In genomic region chr7:99380491-99381213, GRCm38 (mm10) we compare ENCODE assay signal across 8 mouse cellular contexts. TPM values are rescaled to one million over a fixed set of nuclear protein-coding genes. Genes with fewer than 3 reads are reported as not detected.
A peak's percentile ranks its signal among the peaks of the same experiment; 100 is the strongest.
DNase-seq lines count a peak whose midpoint lies in the region; ATAC-seq and TF ChIP-seq lines count a peak whose summit lies in the region.

No protein-coding gene starts in this region.

- peak overlapping the region; percentile 76; the same call in 1 of the 2 replicates for H3K9ac ChIP-seq in intestine, postnatal 0 days (ENCODE audit: low read depth, low read length)
- H3K9ac ChIP-seq in stomach, postnatal 0 days (ENCODE audit: low read length) = peak overlapping the region; percentile 66

- no peaks in the 10 kb centered on the region for H3K36me3 ChIP-seq in forebrain, embryonic 10.5 days (replicated peaks)
- H3K36me3 ChIP-seq in intestine, postnatal 0 days (ENCODE audit: control insufficient read depth, insufficient read depth) = no peaks in the 10 kb centered on the region
- H3K36me3 ChIP-seq in stomach, postnatal 0 days (ENCODE audit: control insufficient read depth, insufficient read depth, low read length) = no peaks in the 10 kb centered on the region

- peak overlapping the region; percentile 95 for H3K27ac ChIP-seq in bone marrow macrophage, adult 2 months (ENCODE audit: insufficient read depth, low read depth, low read length)
- peak overlapping the region; percentile 98 for H3K27ac ChIP-seq in forebrain, embryonic 10.5 days
- H3K27ac ChIP-seq in intestine, postnatal 0 days (ENCODE audit: low read depth, low read length) = peak overlapping the region; percentile 60
- peak overlapping the region; percentile 92 for H3K27ac ChIP-seq in stomach, postnatal 0 days (replicated peaks)

- no peak for TF ChIP-seq EP300 in stomach, postnatal 0 days (optimal IDR thresholded peaks at IDR 0.05)

- peak; percentile 51 for ATAC-seq in intestine, postnatal 0 days
- ATAC-seq in megakaryocyte-erythroid progenitor cell, adult 5-6 weeks (replicated peaks; ENCODE audit: low FRiP score, low TSS enrichment, poor library complexity, severe bottlenecking) = peak; percentile 60
- ATAC-seq in stomach, postnatal 0 days (ENCODE audit: low FRiP score, low TSS enrichment) = peak; percentile 57

- no peak for DNase-seq in lung, adult 2 months
- DNase-seq in lung, postnatal 36 days = no peak
- DNase-seq in forebrain, embryonic 10.5 days (ENCODE audit: extremely low spot score, low spot score) = peak; percentile 75
- peak; percentile 30 for DNase-seq in stomach, postnatal 0 days (ENCODE audit: low spot score)
- no peak for DNase-seq in spleen, postnatal 14 days (ENCODE audit: low spot score in 2 of 2)

- no peaks in the 10 kb centered on the region for H3K9me3 ChIP-seq in forebrain, embryonic 10.5 days
- H3K9me3 ChIP-seq in intestine, postnatal 0 days (ENCODE audit: control insufficient read depth) = no peaks in the 10 kb centered on the region
- H3K9me3 ChIP-seq in stomach, postnatal 0 days (ENCODE audit: control insufficient read depth, low read length) = no peaks in the 10 kb centered on the region

- 2% methylated on average over 24 of the region's 24 CpGs for WGBS in lung, adult 2 months
- WGBS in forebrain, embryonic 10.5 days = under 1% methylated on average over 24 of the region's 24 CpGs
- WGBS in intestine, postnatal 0 days = 1% methylated on average over 24 of the region's 24 CpGs
- WGBS in stomach, postnatal 0 days = 0% methylated on average over 24 of the region's 24 CpGs

- peak overlapping the region; percentile 98 for H3K4me2 ChIP-seq in intestine, postnatal 0 days (replicated peaks; ENCODE audit: low read depth)
- H3K4me2 ChIP-seq in stomach, postnatal 0 days (replicated peaks; ENCODE audit: low read depth) = peak overlapping the region; percentile 94

- no peak for TF ChIP-seq CTCF in lung, adult 2 months (IDR thresholded peaks at IDR 0.05; ENCODE audit: insufficient read depth, low read length)
- no peak for TF ChIP-seq CTCF in bone marrow macrophage, adult 2 months (IDR thresholded peaks at IDR 0.05; ENCODE audit: low read depth, low read length)
- TF ChIP-seq CTCF in intestine, postnatal 0 days (IDR thresholded peaks at IDR 0.05; ENCODE audit: low read depth) = peak; percentile 65
- TF ChIP-seq CTCF in stomach, postnatal 0 days (IDR thresholded peaks at IDR 0.05; ENCODE audit: low read depth) = peak; percentile 64

- peaks cover 19% of the 10 kb centered on the region for H3K4me1 ChIP-seq in lung, adult 2 months (ENCODE audit: control insufficient read depth, insufficient read depth, low read length)
- peaks cover 43% of the 10 kb centered on the region for H3K4me1 ChIP-seq in bone marrow macrophage, adult 2 months (ENCODE audit: control insufficient read depth, insufficient read depth, low read length)
- H3K4me1 ChIP-seq in forebrain, embryonic 10.5 days = peaks cover 71% of the 10 kb centered on the region
- H3K4me1 ChIP-seq in intestine, postnatal 0 days (replicated peaks; ENCODE audit: control insufficient read depth, insufficient read depth, low read length) = peaks cover 11% of the 10 kb centered on the region; the same call in 1 of the 2 replicates
- peaks cover 5% of the 10 kb centered on the region for H3K4me1 ChIP-seq in stomach, postnatal 0 days (replicated peaks; ENCODE audit: control insufficient read depth, insufficient read depth)

- TF ChIP-seq POLR2A in lung, adult 2 months (IDR thresholded peaks at IDR 0.05; ENCODE audit: borderline replicate concordance, extremely low read depth, low read depth, low read length) = no peak
- no peak for TF ChIP-seq POLR2A in bone marrow macrophage, adult 2 months (IDR thresholded peaks at IDR 0.05; ENCODE audit: borderline replicate concordance, low read depth, low read length)

- H3K4me3 ChIP-seq in lung, adult 2 months (replicated peaks; ENCODE audit: extremely low read depth, low read depth, low read length) = peak overlapping the region; percentile 89
- peak overlapping the region; percentile 83 for H3K4me3 ChIP-seq in bone marrow macrophage, adult 2 months (ENCODE audit: insufficient read depth, low read length)
- peak overlapping the region; percentile 74 for H3K4me3 ChIP-seq in forebrain, embryonic 10.5 days
- peak overlapping the region; percentile 73 for H3K4me3 ChIP-seq in intestine, postnatal 0 days (ENCODE audit: low read depth, low read length)
- H3K4me3 ChIP-seq in stomach, postnatal 0 days (ENCODE audit: low read depth, low read length) = peak overlapping the region; percentile 63

- peaks cover 28% of the 10 kb centered on the region for H3K27me3 ChIP-seq in forebrain, embryonic 10.5 days (ENCODE audit: poor library complexity, severe bottlenecking)
- no peaks in the 10 kb centered on the region for H3K27me3 ChIP-seq in intestine, postnatal 0 days (replicated peaks; ENCODE audit: control insufficient read depth, insufficient read depth, low read length)
- H3K27me3 ChIP-seq in stomach, postnatal 0 days (ENCODE audit: control insufficient read depth, insufficient read depth, low read length) = no peaks in the 10 kb centered on the region

RNA-seq across cellular contexts. Expression of gene Gdpd5, which starts 0.6 kb away (rescaled TPM):
- 26.5 and 27.2 TPM in 2 replicates for polyA plus RNA-seq in lung, adult 2 months (2012; rRNA removed)
- 11.1 and 13.8 TPM in 2 replicates for polyA plus RNA-seq in bone marrow macrophage, adult 2 months (2012; ENCODE audit: insufficient read depth, insufficient read length, missing spikeins)
- polyA plus RNA-seq in forebrain, embryonic 10.5 days (2016; fragmentation: Nextera tagmentation; extraction: Ambion mirVana) = 12.7 and 15.9 TPM in 2 replicates
- 15.7 and 16.9 TPM in 2 replicates for polyA plus RNA-seq in intestine, postnatal 0 days (2015; fragmentation: Nextera tagmentation; extraction: Ambion mirVana)
- 0.30 TPM in 1 of 2 replicates, not detected in the other for total RNA-seq in megakaryocyte-erythroid progenitor cell, adult 5-6 weeks (2014; fragmentation: Nextera tagmentation)
- total RNA-seq in megakaryocyte-erythroid progenitor cell, adult 5-6 weeks (2017) = 0.14 TPM in 1 of 2 replicates, not detected in the other
- 8.1 and 9.1 TPM in 2 replicates for polyA plus RNA-seq in stomach, postnatal 0 days (2015; fragmentation: Nextera tagmentation; extraction: Ambion mirVana)

RNA-seq across cellular contexts. Expression of gene Serpinh1, which starts 27.6 kb away (rescaled TPM):
- polyA plus RNA-seq in lung, adult 2 months (2012; rRNA removed) = 364 and 388 TPM in 2 replicates
- 7.2 and 8.5 TPM in 2 replicates for polyA plus RNA-seq in bone marrow macrophage, adult 2 months (2012; ENCODE audit: insufficient read depth, insufficient read length, missing spikeins)
- 825 and 923 TPM in 2 replicates for polyA plus RNA-seq in forebrain, embryonic 10.5 days (2016; fragmentation: Nextera tagmentation; extraction: Ambion mirVana)
- polyA plus RNA-seq in intestine, postnatal 0 days (2015; fragmentation: Nextera tagmentation; extraction: Ambion mirVana) = 199 and 204 TPM in 2 replicates
- not detected in 2 replicates for total RNA-seq in megakaryocyte-erythroid progenitor cell, adult 5-6 weeks (2014; fragmentation: Nextera tagmentation)
- not detected in 2 replicates for total RNA-seq in megakaryocyte-erythroid progenitor cell, adult 5-6 weeks (2017)
- polyA plus RNA-seq in stomach, postnatal 0 days (2015; fragmentation: Nextera tagmentation; extraction: Ambion mirVana) = 331 and 433 TPM in 2 replicates

Comparison
In these comparisons a context has a peak if more than half of its experiments do, and no peak if none do; other contexts are left out.
1. DNase-seq: peak in forebrain, embryonic 10.5 days (single experiment) and stomach, postnatal 0 days (single experiment); none in lung, adult 2 months (single experiment), lung, postnatal 36 days (single experiment) and spleen, postnatal 14 days (0 of 2).
2. CTCF ChIP-seq: peak in intestine, postnatal 0 days (single experiment) and stomach, postnatal 0 days (single experiment); none in lung, adult 2 months (single experiment) and bone marrow macrophage, adult 2 months (single experiment).
3. RNA of gene Serpinh1, which starts 27.6 kb away (polyA plus RNA-seq): 825 to 923 TPM in forebrain, embryonic 10.5 days, 331 to 433 TPM in stomach, postnatal 0 days, 364 to 388 TPM in lung, adult 2 months and 199 to 204 TPM in intestine, postnatal 0 days; 7.2 to 8.5 TPM in bone marrow macrophage, adult 2 months; every median in the first group is over 10 times any median in the second.
4. Peak in every context shown above with its lines, with median percentiles within 50 percentile points of each other: H3K4me3 ChIP-seq, H3K27ac ChIP-seq and ATAC-seq.